Mouse (Mus musculus): ENCODE data around the gene Mfn2. TPM values are rescaled to one million over a fixed set of nuclear protein-coding genes. Genes with fewer than 3 reads are reported as not detected.
A peak's percentile ranks its signal among the peaks of the same experiment; 100 is the strongest.
"Not testable (repeated sequence)": the region's sequence is repeated elsewhere in the genome, so short reads cannot be mapped to it uniquely, and the experiment has no call there.

Gene Mfn2
- total RNA-seq, 1 experiment, result 18.6 TPM

DNA sequence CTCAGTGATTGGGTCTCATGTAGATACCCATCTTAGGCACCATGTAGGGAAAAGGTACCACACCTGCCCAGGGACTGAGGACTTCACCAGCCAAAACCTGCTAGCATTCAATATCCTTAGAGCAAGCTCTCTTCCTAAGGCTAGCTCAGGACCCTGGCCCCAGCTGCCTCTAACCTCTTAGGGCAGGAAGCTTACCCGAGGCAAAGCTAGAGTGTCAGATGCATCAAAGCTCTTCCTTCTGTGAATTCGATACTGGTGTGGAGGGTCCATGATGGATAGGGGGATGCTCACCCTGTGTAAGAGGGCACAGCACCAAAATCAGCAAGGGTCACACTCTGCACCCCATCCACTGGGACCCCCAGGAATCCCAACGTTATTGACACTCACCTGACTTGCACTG, 42.5 kb downstream of the Mfn2 start:
- H3K4me1 ChIP-seq (ENCODE audit: control insufficient read depth in 2 of 2, insufficient read depth in 2 of 2, low read length in 2 of 2, poor library complexity in 1 of 2), result no peaks in the 10 kb centered on the region
- DNase-seq (ENCODE audit: low read depth, low spot score), result no peak
- in situ Hi-C loops (cut with MboI; ENCODE audit: low sequenced_read_pairs in 2 of 2, unreplicated experiment in 2 of 2), result no loop called here
- no peaks in the 10 kb centered on the region for H3K9me3 ChIP-seq (ENCODE audit: control insufficient read depth, insufficient read depth, low read depth, low read length)
- H3K27ac ChIP-seq (ENCODE audit: insufficient read depth, low read depth, low read length, poor library complexity, severe bottlenecking), result no peak overlapping the region
- H3K36me3 ChIP-seq (ENCODE audit: control insufficient read depth, insufficient read depth, low read length, poor library complexity, severe bottlenecking), result peaks cover 14% of the 10 kb centered on the region; the same call in 1 of the 2 replicates
- H3K4me3 ChIP-seq (ENCODE audit: insufficient read depth in 1 of 2, low read depth in 1 of 2, low read length in 2 of 2, poor library complexity in 1 of 2, severe bottlenecking in 1 of 2), result no peak overlapping the region
- no peak for TF ChIP-seq MAFK (IDR thresholded peaks at IDR 0.05; ENCODE audit: insufficient read depth, low read depth, low read length)
- no peak for TF ChIP-seq CHD2 (IDR thresholded peaks at IDR 0.05; ENCODE audit: low read depth, low read length)
- no peak for TF ChIP-seq ZNF384 (IDR thresholded peaks at IDR 0.05; ENCODE audit: low read depth, low read length)
- no peak overlapping the region for H3K9ac ChIP-seq (ENCODE audit: insufficient read depth, low read depth, low read length, poor library complexity, severe bottlenecking)

DNA sequence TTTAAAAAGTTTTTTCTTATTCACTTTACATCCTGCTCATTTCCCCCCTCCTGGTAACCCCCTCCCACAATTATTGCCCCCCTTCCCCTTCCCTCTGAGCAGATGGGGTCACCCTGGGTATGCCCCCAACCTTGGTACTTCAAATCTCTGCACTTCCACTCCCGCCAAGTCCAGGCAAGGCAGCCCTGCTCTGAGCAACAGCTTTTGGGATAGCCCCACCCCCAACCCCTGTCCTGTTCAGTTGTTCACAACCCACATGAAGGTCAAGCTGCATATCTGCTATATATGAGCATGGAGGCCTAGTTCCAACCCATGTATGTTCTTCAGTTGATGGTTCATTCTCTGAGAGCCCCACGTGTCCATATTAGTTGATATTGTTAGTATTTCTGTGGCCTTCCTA, 53.7 kb downstream of the Mfn2 start:
- no peak for DNase-seq (ENCODE audit: low read depth, low spot score)
- TF ChIP-seq MAFK (IDR thresholded peaks at IDR 0.05; ENCODE audit: insufficient read depth, low read depth, low read length) (no peak), ZNF384 (IDR thresholded peaks at IDR 0.05; ENCODE audit: low read depth, low read length) (no peak), HCFC1 (IDR thresholded peaks at IDR 0.05; ENCODE audit: borderline replicate concordance, insufficient read depth, low read length) (no peak), ZC3H11A (IDR thresholded peaks at IDR 0.05; ENCODE audit: borderline replicate concordance, low read depth, low read length) (no peak), CHD2 (IDR thresholded peaks at IDR 0.05; ENCODE audit: low read depth, low read length) (no peak)
- no peak overlapping the region for H3K27ac ChIP-seq (ENCODE audit: insufficient read depth, low read depth, low read length, poor library complexity, severe bottlenecking)
- H3K9me3 ChIP-seq (ENCODE audit: control insufficient read depth, insufficient read depth, low read depth, low read length), result no peaks in the 10 kb centered on the region
- in situ Hi-C loops (cut with MboI; ENCODE audit: low sequenced_read_pairs in 2 of 2, unreplicated experiment in 2 of 2), result no loop called here
- H3K9ac ChIP-seq (ENCODE audit: insufficient read depth, low read depth, low read length, poor library complexity, severe bottlenecking), result no peak overlapping the region
- no peak overlapping the region for H3K4me3 ChIP-seq (ENCODE audit: insufficient read depth in 1 of 2, low read depth in 1 of 2, low read length in 2 of 2, poor library complexity in 1 of 2, severe bottlenecking in 1 of 2)
- H3K36me3 ChIP-seq (ENCODE audit: control insufficient read depth, insufficient read depth, low read length, poor library complexity, severe bottlenecking), result no peaks in the 10 kb centered on the region
- H3K4me1 ChIP-seq (ENCODE audit: control insufficient read depth in 2 of 2, insufficient read depth in 2 of 2, low read length in 2 of 2, poor library complexity in 1 of 2), result no peaks in the 10 kb centered on the region; a peak in 1 of 4 replicates

- in situ Hi-C loops (cut with MboI; ENCODE audit: low sequenced_read_pairs in 2 of 2, unreplicated experiment in 2 of 2), result no loop called here
- DNase-seq (ENCODE audit: low read depth, low spot score), result no peak
- Histone ChIP-seq H3K4me1 (ENCODE audit: control insufficient read depth in 2 of 2, insufficient read depth in 2 of 2, low read length in 2 of 2, poor library complexity in 1 of 2) (no peaks in the 10 kb centered on the region; a peak in 1 of 4 replicates), H3K9me3 (ENCODE audit: control insufficient read depth, insufficient read depth, low read depth, low read length) (no peaks in the 10 kb centered on the region), H3K9ac (ENCODE audit: insufficient read depth, low read depth, low read length, poor library complexity, severe bottlenecking) (peak overlapping the region; percentile 79), H3K4me3 (ENCODE audit: insufficient read depth in 1 of 2, low read depth in 1 of 2, low read length in 2 of 2, poor library complexity in 1 of 2, severe bottlenecking in 1 of 2) (peak overlapping the region; percentile 76 to 87), H3K27ac (ENCODE audit: insufficient read depth, low read depth, low read length, poor library complexity, severe bottlenecking) (no peak overlapping the region), H3K36me3 (ENCODE audit: control insufficient read depth, insufficient read depth, low read length, poor library complexity, severe bottlenecking) (no peaks in the 10 kb centered on the region)
- TF ChIP-seq MAFK (IDR thresholded peaks at IDR 0.05; ENCODE audit: insufficient read depth, low read depth, low read length), result no peak
Observed at GRCm38 (mm10) chr4:147848584-147848991, 55.9 kb downstream of the Mfn2 start.

DNA sequence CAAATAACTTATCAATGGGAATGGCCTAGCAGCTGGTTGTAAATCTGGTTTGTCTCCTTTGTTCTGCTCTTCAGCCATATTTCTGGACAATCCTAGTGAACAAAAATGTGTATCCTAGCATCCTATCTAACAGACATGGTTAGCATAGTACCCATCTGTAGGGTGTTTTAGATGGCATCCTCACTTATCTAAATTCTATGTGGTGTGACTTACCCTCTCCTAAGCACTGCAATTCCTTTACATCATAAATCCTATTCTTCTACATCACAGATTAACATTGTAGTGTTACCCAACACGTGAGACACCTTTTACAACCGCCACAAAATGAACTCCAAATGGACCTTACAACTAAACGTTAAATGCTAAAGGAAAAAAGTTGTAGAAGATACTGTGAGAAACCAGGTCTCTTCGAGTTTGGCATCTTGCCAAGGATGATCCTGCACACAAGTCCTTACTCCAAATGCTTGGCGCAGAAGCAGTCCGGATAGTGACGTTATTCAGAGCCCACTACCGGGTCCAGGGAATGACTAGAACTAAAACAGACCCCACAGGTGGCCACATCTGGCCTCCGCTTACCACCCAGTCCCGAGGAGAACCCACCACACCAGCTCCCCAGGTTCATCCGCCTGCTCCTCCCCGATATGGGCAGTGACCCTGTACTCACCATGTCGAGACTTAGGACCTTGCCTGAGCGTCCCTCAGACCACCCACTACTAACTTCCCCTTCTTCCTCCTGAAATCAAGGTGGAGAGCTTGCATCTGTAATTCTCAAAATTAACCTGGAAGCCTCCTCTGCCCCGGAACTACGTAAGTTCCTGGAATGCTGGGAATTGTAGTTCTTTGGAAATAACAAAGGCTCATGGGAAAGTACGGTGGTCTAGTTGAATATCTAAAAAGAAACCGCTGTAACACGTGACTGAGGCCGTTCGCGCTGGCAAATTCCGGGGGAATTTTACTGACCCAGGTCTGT, 56.6 kb downstream of the Mfn2 start, which contains the start of gene Zfp933:
Gene Zfp933 (minus strand): TSS at position 753 of the 970 bp plus-strand sequence.
- Histone ChIP-seq H3K36me3 (ENCODE audit: control insufficient read depth, insufficient read depth, low read length, poor library complexity, severe bottlenecking) (no peaks in the 10 kb centered on the region), H3K9ac (ENCODE audit: insufficient read depth, low read depth, low read length, poor library complexity, severe bottlenecking) (peak within 1 kb of the TSS; percentile 84), H3K4me3 (ENCODE audit: insufficient read depth in 1 of 2, low read depth in 1 of 2, low read length in 2 of 2, poor library complexity in 1 of 2, severe bottlenecking in 1 of 2) (peak within 1 kb of the TSS; percentile 76 to 87), H3K4me1 (ENCODE audit: control insufficient read depth in 2 of 2, insufficient read depth in 2 of 2, low read length in 2 of 2, poor library complexity in 1 of 2) (no peaks in the 10 kb centered on the region; a peak in 1 of 4 replicates), H3K27ac (ENCODE audit: insufficient read depth, low read depth, low read length, poor library complexity, severe bottlenecking) (no peak within 1 kb of the TSS), H3K9me3 (ENCODE audit: control insufficient read depth, insufficient read depth, low read depth, low read length) (no peaks in the 10 kb centered on the region)
- in situ Hi-C loops (cut with MboI; ENCODE audit: low sequenced_read_pairs in 2 of 2, unreplicated experiment in 2 of 2), result no loop called here
- TF ChIP-seq CHD2 (IDR thresholded peaks at IDR 0.05; ENCODE audit: low read depth, low read length) (no peak), HCFC1 (IDR thresholded peaks at IDR 0.05; ENCODE audit: borderline replicate concordance, insufficient read depth, low read length) (peak; percentile 98)
- peak; percentile 76 for DNase-seq (ENCODE audit: low read depth, low spot score)

DNA sequence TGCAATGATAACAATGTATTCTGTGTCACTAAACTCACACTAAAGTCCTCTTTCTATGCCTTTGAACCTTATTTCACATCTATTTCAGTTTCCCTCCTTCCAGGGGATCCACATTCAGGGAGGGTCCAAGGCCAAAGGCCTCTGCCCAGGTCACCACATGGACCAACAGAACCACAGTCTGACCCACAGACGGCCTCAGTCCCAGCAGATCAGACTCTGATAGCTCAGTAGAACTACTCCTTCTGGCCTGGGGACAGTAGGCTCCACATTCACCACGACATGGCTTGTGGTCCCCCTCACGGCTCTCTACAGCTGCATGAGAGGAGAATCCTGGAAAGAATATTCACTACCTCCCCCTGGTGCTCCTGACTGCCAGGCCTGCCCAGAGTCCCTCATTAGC, 61.6 kb downstream of the Mfn2 start:
- Histone ChIP-seq H3K36me3 (ENCODE audit: control insufficient read depth, insufficient read depth, low read length, poor library complexity, severe bottlenecking) (no peaks in the 10 kb centered on the region), H3K9me3 (ENCODE audit: control insufficient read depth, insufficient read depth, low read depth, low read length) (no peaks in the 10 kb centered on the region), H3K9ac (ENCODE audit: insufficient read depth, low read depth, low read length, poor library complexity, severe bottlenecking) (no peak overlapping the region), H3K4me3 (ENCODE audit: insufficient read depth in 1 of 2, low read depth in 1 of 2, low read length in 2 of 2, poor library complexity in 1 of 2, severe bottlenecking in 1 of 2) (no peak overlapping the region), H3K4me1 (ENCODE audit: control insufficient read depth in 2 of 2, insufficient read depth in 2 of 2, low read length in 2 of 2, poor library complexity in 1 of 2) (no peaks in the 10 kb centered on the region), H3K27ac (ENCODE audit: insufficient read depth, low read depth, low read length, poor library complexity, severe bottlenecking) (no peak overlapping the region)
- no peak for DNase-seq (ENCODE audit: low read depth, low spot score)
- in situ Hi-C loops (cut with MboI; ENCODE audit: low sequenced_read_pairs in 2 of 2, unreplicated experiment in 2 of 2), result no loop called here
- no peak for TF ChIP-seq CHD2 (IDR thresholded peaks at IDR 0.05; ENCODE audit: low read depth, low read length)
- no peak for TF ChIP-seq ZC3H11A (IDR thresholded peaks at IDR 0.05; ENCODE audit: borderline replicate concordance, low read depth, low read length)
- TF ChIP-seq MAFK (IDR thresholded peaks at IDR 0.05; ENCODE audit: insufficient read depth, low read depth, low read length), result no peak
- TF ChIP-seq HCFC1 (IDR thresholded peaks at IDR 0.05; ENCODE audit: borderline replicate concordance, insufficient read depth, low read length), result no peak
- TF ChIP-seq ZNF384 (IDR thresholded peaks at IDR 0.05; ENCODE audit: low read depth, low read length), result no peak

GRCm38 (mm10) chr4:147839282-147839681, 65.2 kb downstream of the Mfn2 start:
- H3K36me3 ChIP-seq (ENCODE audit: control insufficient read depth, insufficient read depth, low read length, poor library complexity, severe bottlenecking); H3K27ac ChIP-seq (ENCODE audit: insufficient read depth, low read depth, low read length, poor library complexity, severe bottlenecking); DNase-seq (ENCODE audit: low read depth, low spot score); in situ Hi-C loops (cut with MboI; ENCODE audit: low sequenced_read_pairs in 2 of 2, unreplicated experiment in 2 of 2); H3K9me3 ChIP-seq (ENCODE audit: control insufficient read depth, insufficient read depth, low read depth, low read length); H3K9ac ChIP-seq (ENCODE audit: insufficient read depth, low read depth, low read length, poor library complexity, severe bottlenecking); H3K4me1 ChIP-seq (ENCODE audit: control insufficient read depth in 2 of 2, insufficient read depth in 2 of 2, low read length in 2 of 2, poor library complexity in 1 of 2); H3K4me3 ChIP-seq (ENCODE audit: insufficient read depth in 1 of 2, low read depth in 1 of 2, low read length in 2 of 2, poor library complexity in 1 of 2, severe bottlenecking in 1 of 2): not testable (repeated sequence)
